30 mouse cellular contexts compared by ENCODE assay signal in genomic region chr1:165247788-165248187, GRCm38 (mm10). TPM values are rescaled to one million over a fixed set of nuclear protein-coding genes. Genes with fewer than 3 reads are reported as not detected.
"Had no signal": no experiment of that assay in that cellular context is flagged by ENCODE, and none has a peak within 500 bp of the region (broad histone marks: within the 10 kb centered on the region; RNA-seq: fewer than 3 reads in every experiment).

No protein-coding gene starts in this region.

- H3K4me2 ChIP-seq: heart, embryonic 11.5 days; heart, embryonic 12.5 days; heart, embryonic 13.5 days; heart, embryonic 15.5 days; hindbrain, embryonic 12.5 days; hindbrain, embryonic 13.5 days; hindbrain, embryonic 14.5 days; hindbrain, embryonic 15.5 days; intestine, embryonic 15.5 days; kidney, embryonic 15.5 days had no signal

- ATAC-seq: hindbrain, postnatal 0 days; inflammation-experienced regulatory T-cells, adult 6 months; intestine, postnatal 0 days had no signal

- H3K27me3 ChIP-seq: heart, embryonic 12.5 days; heart, embryonic 13.5 days; heart, embryonic 15.5 days; hindbrain, embryonic 12.5 days; hindbrain, embryonic 13.5 days; hindbrain, embryonic 15.5 days; intestine, embryonic 15.5 days; kidney, embryonic 15.5 days had no signal

- H3K27ac ChIP-seq: heart, embryonic 13.5 days; heart, embryonic 15.5 days; hindbrain, embryonic 10.5 days; hindbrain, embryonic 12.5 days; hindbrain, embryonic 13.5 days; hindbrain, embryonic 14.5 days; hindbrain, embryonic 15.5 days; hindbrain, postnatal 0 days; intestine, embryonic 15.5 days; kidney, embryonic 15.5 days; kidney, postnatal 0 days; layer of hippocampus, adult 2 months; left cerebral cortex, adult 2 months had no signal

- H3K4me1 ChIP-seq: heart, embryonic 12.5 days; heart, embryonic 13.5 days; hindbrain, embryonic 10.5 days; hindbrain, embryonic 12.5 days; hindbrain, embryonic 13.5 days; hindbrain, embryonic 15.5 days had no signal

- H3K4me3 ChIP-seq: heart, embryonic 12.5 days; heart, embryonic 13.5 days; heart, embryonic 15.5 days; hindbrain, embryonic 10.5 days; hindbrain, embryonic 12.5 days; hindbrain, embryonic 13.5 days; hindbrain, embryonic 15.5 days; intestine, embryonic 15.5 days; kidney, embryonic 15.5 days; layer of hippocampus, adult 2 months; left cerebral cortex, adult 2 months had no signal

- H3K9ac ChIP-seq: heart, embryonic 12.5 days; heart, embryonic 13.5 days; heart, embryonic 15.5 days; hindbrain, embryonic 12.5 days; hindbrain, embryonic 13.5 days; hindbrain, embryonic 14.5 days; hindbrain, embryonic 15.5 days; intestine, embryonic 15.5 days; kidney, embryonic 15.5 days had no signal

- DNase-seq: heart, postnatal 36 days; kidney, adult 11 months; kidney, adult 18-20 months; kidney, adult 2 months; kidney, adult 8-10 months; kidney, adult 9 months; kidney, postnatal 10 days; kidney, postnatal 14 days; kidney, postnatal 25 days; kidney, postnatal 36 days; kidney, postnatal 4 days; layer of hippocampus, adult 9-11 months; layer of hippocampus, postnatal 36 days had no signal

- H3K9me3 ChIP-seq: heart, embryonic 12.5 days; heart, embryonic 13.5 days; heart, embryonic 15.5 days; hindbrain, embryonic 10.5 days; hindbrain, embryonic 12.5 days; hindbrain, embryonic 13.5 days; hindbrain, embryonic 15.5 days; intestine, embryonic 15.5 days; kidney, embryonic 15.5 days had no signal

- H3K36me3 ChIP-seq: heart, embryonic 12.5 days; heart, embryonic 13.5 days; heart, embryonic 15.5 days; hindbrain, embryonic 10.5 days; hindbrain, embryonic 12.5 days; hindbrain, embryonic 13.5 days; hindbrain, embryonic 15.5 days; intestine, embryonic 15.5 days; kidney, embryonic 15.5 days had no signal

RNA-seq across cellular contexts. Expression of gene Gpr161, which starts 47.8 kb away (rescaled TPM):
- polyA plus RNA-seq: inflammation-experienced regulatory T-cells, adult 6 months had no signal
